ENCODE assay signal across 19 mouse cellular contexts in genomic region chr12:82294906-82295887, GRCm38 (mm10).
DNase-seq lines count a peak whose midpoint lies in the region; ATAC-seq and TF ChIP-seq lines count a peak whose summit lies in the region.
"Had no signal": no experiment of that assay in that cellular context is flagged by ENCODE, and none has a peak within 500 bp of the region (broad histone marks: within the 10 kb centered on the region; RNA-seq: fewer than 3 reads in every experiment).

No protein-coding gene starts in this region.

- no peak for ATAC-seq in kidney, postnatal 0 days (replicated peaks; ENCODE audit: low FRiP score, low read depth)
- ATAC-seq: forebrain, postnatal 0 days; intestine, embryonic 15.5 days had no signal

- H3K4me1 ChIP-seq in kidney, postnatal 0 days (replicated peaks; ENCODE audit: insufficient read depth, low read length), result 0 out of 2 replicates have a peak, but pooled peaks cover 5% of the 10 kb centered on the region
- peaks cover 19% of the 10 kb centered on the region for H3K4me1 ChIP-seq in thymus, adult 2 months (replicated peaks; ENCODE audit: control insufficient read depth, insufficient read depth, low read length)
- H3K4me1 ChIP-seq: embryonic facial prominence, embryonic 10.5 days; intestine, embryonic 15.5 days had no signal

- H3K4me3 ChIP-seq in kidney, postnatal 0 days (replicated peaks; ENCODE audit: low read depth, low read length), result no peak overlapping the region
- no peak overlapping the region for H3K4me3 ChIP-seq in thymus, adult 2 months (ENCODE audit: control insufficient read depth, insufficient read depth, low read length)
- H3K4me3 ChIP-seq: embryonic facial prominence, embryonic 10.5 days; erythroblast, embryonic 14.5 days; heart, adult 2 months; hindbrain, embryonic 13.5 days; intestine, embryonic 15.5 days; lung, embryonic 15.5 days; megakaryocyte, embryonic 14.5 days had no signal

- H3K36me3 ChIP-seq in kidney, postnatal 0 days (ENCODE audit: insufficient read depth, low read length), result no peaks in the 10 kb centered on the region
- H3K36me3 ChIP-seq in thymus, adult 2 months (ENCODE audit: control insufficient read depth, insufficient read depth, low read length), result no peaks in the 10 kb centered on the region
- H3K36me3 ChIP-seq: hindbrain, embryonic 13.5 days; intestine, embryonic 15.5 days; lung, embryonic 15.5 days had no signal

- WGBS in kidney, postnatal 0 days, result 49% methylated on average over 10 of the region's 10 CpGs
- 21% methylated on average over 10 of the region's 10 CpGs for WGBS in thymus, adult 2 months

- no peaks in the 10 kb centered on the region for H3K27me3 ChIP-seq in kidney, postnatal 0 days (ENCODE audit: insufficient read depth, low read length)
- H3K27me3 ChIP-seq in thymus, adult 2 months (ENCODE audit: control insufficient read depth, insufficient read depth, low read length), result no peaks in the 10 kb centered on the region
- H3K27me3 ChIP-seq: hindbrain, embryonic 13.5 days; intestine, embryonic 15.5 days; lung, embryonic 15.5 days; megakaryocyte, embryonic 14.5 days had no signal

- H3K4me2 ChIP-seq in kidney, postnatal 0 days (ENCODE audit: low read length), result no peak overlapping the region
- H3K4me2 ChIP-seq: hindbrain, embryonic 13.5 days; intestine, embryonic 15.5 days; liver, embryonic 11.5 days; lung, embryonic 15.5 days had no signal

- TF ChIP-seq POLR2A in thymus, adult 2 months (IDR thresholded peaks at IDR 0.05; ENCODE audit: control insufficient read depth, extremely low read depth, insufficient read depth, low read length, poor library complexity), result no peak

- H3K9ac ChIP-seq in kidney, postnatal 0 days (ENCODE audit: low read depth, low read length), result no peak overlapping the region
- H3K9ac ChIP-seq: forebrain, postnatal 0 days; hindbrain, embryonic 13.5 days; intestine, embryonic 15.5 days; lung, embryonic 15.5 days had no signal

- no peaks in the 10 kb centered on the region for H3K9me3 ChIP-seq in kidney, postnatal 0 days (replicated peaks; ENCODE audit: low read length)
- H3K9me3 ChIP-seq: embryonic facial prominence, embryonic 10.5 days; hindbrain, embryonic 13.5 days; intestine, embryonic 15.5 days; lung, embryonic 15.5 days; megakaryocyte, embryonic 14.5 days had no signal

- peak; percentile 89 for DNase-seq in A20 (ENCODE audit: low read depth, low spot score)
- DNase-seq in B cell, adult 2 months, result peak; percentile 34 to 41
- no peak for DNase-seq in kidney, postnatal 0 days (ENCODE audit: low spot score)
- DNase-seq in thymus, adult 2 months, result peak; percentile 82
- DNase-seq in cerebellum, adult 9-10 months, result no peak
- DNase-seq in cerebellum, postnatal 10 days, result no peak
- DNase-seq in left cerebral cortex, adult 18-20 months (ENCODE audit: low spot score in 2 of 2), result no peak
- DNase-seq: adrenal gland, postnatal 14 days; cerebellum, postnatal 25 days; forebrain, postnatal 0 days; heart, adult 2 months; retina, postnatal 1 day had no signal

- no peak for TF ChIP-seq CTCF in kidney, postnatal 0 days (IDR thresholded peaks at IDR 0.05; ENCODE audit: low read depth)
- no peak for TF ChIP-seq CTCF in thymus, adult 2 months (IDR thresholded peaks at IDR 0.05; ENCODE audit: borderline replicate concordance, control insufficient read depth, extremely low read depth, insufficient read depth, low read length, poor library complexity)

- 0 out of 2 replicates have a peak overlapping the region, but pooled peaks have one; percentile 10 for H3K27ac ChIP-seq in kidney, postnatal 0 days
- H3K27ac ChIP-seq in thymus, adult 2 months (ENCODE audit: control insufficient read depth, insufficient read depth, low read length), result no peak overlapping the region; the same call in none of the 2 replicates
- H3K27ac ChIP-seq: embryonic facial prominence, embryonic 10.5 days; heart, adult 2 months; hindbrain, embryonic 13.5 days; intestine, embryonic 15.5 days; lung, embryonic 15.5 days had no signal

Comparison
In these comparisons a context has a peak if more than half of its experiments do, and no peak if none do; other contexts are left out.
1. DNase-seq: peak in A20 (single experiment), B cell, adult 2 months (2 of 2) and thymus, adult 2 months (single experiment); none in kidney, postnatal 0 days (single experiment), cerebellum, adult 9-10 months (single experiment), cerebellum, postnatal 10 days (0 of 2) and left cerebral cortex, adult 18-20 months (0 of 2).